Mouse (Mus musculus) E14TG2a.4 (cell line): ENCODE results near the gene Ube2d2b.

Source experiments
- CTCF ChIP-seq: conservative IDR thresholded peaks from 2 replicates; pipeline ENCODE4 v1.5.1; 2014; ENCODE audit warnings: low read length
- NANOG ChIP-seq: IDR thresholded peaks from 2 replicates; pipeline ENCODE4 v1.6.1; 2014; ENCODE audit warnings: borderline replicate concordance, low read length, mixed read lengths
- POU5F1 ChIP-seq: IDR thresholded peaks from 2 replicates; pipeline ENCODE4 v1.6.1; 2014; ENCODE audit warnings: low read length, borderline replicate concordance

DNA sequence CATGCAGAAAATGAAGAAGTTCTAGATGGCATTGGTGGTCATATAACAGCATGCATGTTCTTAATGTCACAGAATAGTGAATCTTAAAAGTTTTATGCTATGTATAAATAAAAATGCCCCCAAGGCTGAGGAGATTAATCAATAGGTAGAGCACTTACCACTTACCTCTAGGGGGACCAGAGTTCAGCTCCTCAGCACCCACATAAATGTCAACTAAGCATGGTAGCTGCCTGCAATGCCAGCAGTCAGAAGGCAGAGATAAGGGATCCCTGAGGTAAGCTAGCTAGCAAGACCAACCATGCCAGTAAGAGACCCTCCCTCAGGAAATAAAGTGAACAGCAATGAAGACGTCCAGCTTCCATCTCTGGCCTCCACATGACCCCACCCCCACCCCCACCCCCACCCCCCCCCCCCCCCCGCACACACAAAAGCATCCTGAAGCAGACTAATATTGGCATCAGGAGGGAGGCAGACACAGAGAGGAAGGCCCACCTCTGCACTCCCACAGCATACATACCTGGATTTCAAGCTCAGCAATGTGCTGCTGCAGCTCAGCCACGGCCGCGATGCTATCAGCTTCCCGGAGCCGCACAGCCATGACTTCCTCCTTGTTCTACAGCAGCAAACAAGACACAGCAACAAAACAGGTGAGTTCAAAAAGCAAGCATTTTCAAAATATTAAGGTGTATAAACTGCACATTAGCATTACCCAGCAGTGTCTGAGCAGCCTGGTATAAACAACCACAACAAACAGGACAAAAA is 42.0 kb upstream of the Ube2d2b start:
- TF ChIP-seq CTCF (no peak), POU5F1 (no peak), NANOG (no peak)
